Mouse (Mus musculus) E14TG2a.4 (cell line): ENCODE results near the gene Ppara.

ENCODE experiments used
- CTCF ChIP-seq: conservative IDR thresholded peaks from 2 replicates; pipeline ENCODE4 v1.5.1; 2014; ENCODE audit warnings: low read length
- POU5F1 ChIP-seq: IDR thresholded peaks from 2 replicates; pipeline ENCODE4 v1.6.1; 2014; ENCODE audit warnings: low read length, borderline replicate concordance

DNA sequence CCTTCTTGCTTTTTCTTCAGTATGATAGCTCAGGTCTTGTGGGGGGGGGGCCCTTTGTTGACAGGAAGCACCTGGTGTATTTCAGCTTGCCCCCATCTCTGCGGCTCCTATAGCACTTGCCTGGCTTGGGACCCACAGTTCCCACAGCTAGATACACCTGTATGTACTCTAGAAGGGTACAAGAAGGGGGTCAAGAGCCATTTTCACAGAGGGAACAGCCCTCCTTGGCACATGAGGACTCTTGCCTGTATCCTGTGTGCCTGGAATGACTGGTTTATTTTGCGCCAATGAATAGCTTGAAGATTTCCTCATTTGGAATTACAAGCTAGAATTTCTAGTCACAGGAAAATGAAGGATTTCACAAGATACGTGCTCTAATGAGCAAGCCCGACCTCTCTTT lies 56.7 kb downstream of the Ppara start:
- no peak for TF ChIP-seq CTCF
- TF ChIP-seq POU5F1, result no peak
